Mouse (Mus musculus) midbrain, postnatal 0 days (tissue): ENCODE data around the gene Surf1. TPM values are rescaled to one million over a fixed set of nuclear protein-coding genes. Genes with fewer than 3 reads are reported as not detected.

Source experiments
- ATAC-seq: fragments of 200-750 bp; cut with Nextera tagmentation; 2 replicates; pipeline ENCODE4 v1.8.0; 2017; ENCODE audit warnings: moderate number of reproducible peaks, mild to moderate bottlenecking, moderate TSS enrichment, moderate library complexity; ENCODE audit not compliant: low FRiP score
- DNase-seq: peaks from one replicate; pipeline ENCODE4 v3.0.0-alpha.2; 2015; ENCODE audit warnings: low spot score
- H3K27ac ChIP-seq: fragments of 300-500 bp; sonication (generic); 2 replicates; pipeline ENCODE4 v1.5.1; 2014; ENCODE audit warnings: low read depth, mild to moderate bottlenecking, low read length, mixed read lengths
- H3K27me3 ChIP-seq: fragments of 300-500 bp; sonication (generic); 2 replicates; pipeline ENCODE4 v1.6.1; 2014; ENCODE audit warnings: low read length, control low read depth, mixed read lengths; ENCODE audit not compliant: insufficient read depth
- H3K36me3 ChIP-seq: fragments of 300-500 bp; sonication (generic); 2 replicates; pipeline ENCODE4 v1.6.1; 2014; ENCODE audit warnings: low read length, control low read depth, mixed read lengths; ENCODE audit not compliant: insufficient read depth
- H3K4me1 ChIP-seq: fragments of 300-500 bp; sonication (generic); 2 replicates; pipeline ENCODE4 v1.6.1; 2014; ENCODE audit warnings: mild to moderate bottlenecking, control low read depth, antibody characterized with exemption, low read length, mixed read lengths; ENCODE audit not compliant: insufficient read depth
- H3K4me2 ChIP-seq: fragments of 300-500 bp; sonication (generic); 2 replicates; pipeline ENCODE4 v1.6.1; 2014; ENCODE audit warnings: low read depth, mild to moderate bottlenecking, low read length, mixed read lengths; ENCODE audit not compliant: poor library complexity, severe bottlenecking
- H3K4me3 ChIP-seq: fragments of 300-500 bp; sonication (generic); 2 replicates; pipeline ENCODE4 v1.5.1; 2014; ENCODE audit warnings: low read depth, mild to moderate bottlenecking, low read length, moderate library complexity
- H3K9ac ChIP-seq: fragments of 300-500 bp; sonication (generic); replicated peaks from 2 replicates; pipeline ENCODE4 v1.6.1; 2014; ENCODE audit warnings: mild to moderate bottlenecking, low read length, moderate library complexity, mixed read lengths; ENCODE audit not compliant: poor library complexity, severe bottlenecking
- H3K9me3 ChIP-seq: fragments of 300-500 bp; sonication (generic); 2 replicates; pipeline ENCODE4 v1.6.1; 2016; ENCODE audit warnings: low read length, control low read depth
- CTCF ChIP-seq: IDR thresholded peaks from 2 replicates; pipeline ENCODE4 v1.5.1; 2016; ENCODE audit warnings: antibody characterized with exemption, mild to moderate bottlenecking
- WGBS: fragments of 180-500 bp; shearing (Covaris S2); extraction: QIAGEN DNeasy Blood & Tissue Kit; methylation state at CpG from one replicate; pipeline ENCODE4 v1.1.7; 2014; 5-methylcytosine and 5-hydroxymethylcytosine counted together
- polyA plus RNA-seq: library from polyadenylated mRNA; unstranded; fragments of >200 nt; fragmentation: Nextera tagmentation; extraction: Ambion mirVana; gene quantifications from 2 replicates; pipeline ENCODE4 v1.2.1, GENCODE M21; 2015
- total RNA-seq: library from RNA; depleted of rRNA; stranded (reverse); fragments of >200 nt; gene quantifications from 2 replicates; pipeline ENCODE4 v1.2.3, GENCODE M21; 2014

Surf1 gene
- total and polyA plus RNA-seq, 2 experiments from 2014 or later = 59.7 to 112 TPM

DNA sequence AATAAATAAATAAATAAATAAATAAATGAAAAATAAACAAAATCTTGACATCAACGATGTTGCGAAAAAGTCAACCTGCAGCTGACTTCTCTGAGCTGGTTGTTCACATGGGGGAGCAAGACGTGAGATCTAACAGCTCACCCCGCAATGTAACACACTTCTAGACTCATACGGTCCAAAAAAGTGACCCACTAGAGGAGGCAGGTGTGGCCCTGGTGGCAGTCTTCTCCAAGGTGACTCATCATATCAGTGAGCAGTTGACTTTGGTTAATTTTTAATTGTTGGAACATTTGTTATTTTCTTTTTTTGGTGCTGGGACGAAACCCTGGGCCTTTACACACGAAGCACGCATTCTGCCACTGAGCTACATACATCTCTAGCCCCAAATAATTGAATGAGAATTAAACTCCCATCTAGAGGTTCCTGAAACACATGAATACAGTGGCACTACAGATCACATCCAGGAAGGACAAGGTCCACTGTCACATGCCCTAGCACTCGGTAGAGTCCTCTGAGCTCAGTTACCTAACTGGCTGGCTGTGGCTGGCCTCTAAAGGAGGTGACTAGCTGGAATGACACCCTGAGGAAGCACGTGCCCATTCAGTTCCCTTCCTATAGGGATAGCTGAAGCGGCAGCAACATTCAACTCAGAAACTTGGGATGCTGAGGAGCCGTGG lies 40.6 kb upstream of the Surf1 start:
- H3K9me3 ChIP-seq = no peaks in the 10 kb centered on the region
- DNase-seq (no peak), ATAC-seq (no peak)
- H3K9ac ChIP-seq = no peak overlapping the region
- H3K27me3 ChIP-seq = no peaks in the 10 kb centered on the region
- TF ChIP-seq CTCF = no peak
- H3K36me3 ChIP-seq = peaks cover 62% of the 10 kb centered on the region
- peaks cover 6% of the 10 kb centered on the region for H3K4me1 ChIP-seq
- no peak overlapping the region for H3K4me3 ChIP-seq
- no peak overlapping the region for H3K27ac ChIP-seq
- H3K4me2 ChIP-seq = no peak overlapping the region
- WGBS = 94% methylated on average over 12 of the region's 12 CpGs

GRCm38 (mm10) chr2:26954735-26955395 lies 38.5 kb upstream of the Surf1 start:
- Histone ChIP-seq H3K36me3 (peaks cover 65% of the 10 kb centered on the region), H3K27ac (no peak overlapping the region), H3K9ac (no peak overlapping the region), H3K4me3 (no peak overlapping the region), H3K4me1 (no peaks in the 10 kb centered on the region), H3K9me3 (no peaks in the 10 kb centered on the region), H3K27me3 (no peaks in the 10 kb centered on the region), H3K4me2 (no peak overlapping the region)
- ATAC-seq = no peak
- 93% methylated on average over 2 of the region's 2 CpGs for WGBS
- no peak for TF ChIP-seq CTCF
- no peak for DNase-seq

GRCm38 (mm10) chr2:26952866-26953265 lies 36.5 kb upstream of the Surf1 start:
- no peaks in the 10 kb centered on the region for H3K27me3 ChIP-seq
- no peak for TF ChIP-seq CTCF
- WGBS = 94% methylated on average over 8 of the region's 8 CpGs
- no peak overlapping the region for H3K4me3 ChIP-seq
- H3K4me1 ChIP-seq = no peaks in the 10 kb centered on the region
- no peaks in the 10 kb centered on the region for H3K9me3 ChIP-seq
- no peak overlapping the region for H3K27ac ChIP-seq
- H3K9ac ChIP-seq = no peak overlapping the region
- H3K4me2 ChIP-seq = no peak overlapping the region
- no peak for ATAC-seq
- DNase-seq = no peak
- H3K36me3 ChIP-seq = peaks cover 58% of the 10 kb centered on the region

DNA sequence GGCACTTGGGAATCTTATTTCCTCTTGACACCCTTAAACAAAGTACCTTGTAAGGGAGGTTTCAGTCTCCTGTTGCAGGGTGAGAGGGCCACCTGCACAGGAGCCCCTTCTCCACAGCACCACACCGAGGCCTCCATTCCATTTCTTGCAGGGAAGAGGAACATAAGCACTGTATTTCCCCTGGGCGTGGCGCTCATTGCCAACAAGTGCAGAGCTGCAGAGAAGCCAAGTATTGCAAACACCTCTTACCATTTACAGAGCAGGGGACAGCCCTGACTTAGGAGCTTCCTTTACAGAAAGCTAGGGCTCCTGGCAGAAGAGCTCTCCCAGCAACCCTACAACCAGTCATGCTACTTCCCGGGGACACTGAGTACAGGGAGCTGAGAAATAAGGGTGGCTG lies 35.9 kb upstream of the Surf1 start:
- Histone ChIP-seq H3K4me1 (no peaks in the 10 kb centered on the region), H3K9ac (no peak overlapping the region), H3K27ac (no peak overlapping the region), H3K36me3 (peaks cover 57% of the 10 kb centered on the region), H3K9me3 (no peaks in the 10 kb centered on the region), H3K4me3 (no peak overlapping the region), H3K27me3 (no peaks in the 10 kb centered on the region), H3K4me2 (no peak overlapping the region)
- 91% methylated on average over 4 of the region's 4 CpGs for WGBS
- no peak for TF ChIP-seq CTCF
- ATAC-seq (no peak), DNase-seq (no peak)

DNA sequence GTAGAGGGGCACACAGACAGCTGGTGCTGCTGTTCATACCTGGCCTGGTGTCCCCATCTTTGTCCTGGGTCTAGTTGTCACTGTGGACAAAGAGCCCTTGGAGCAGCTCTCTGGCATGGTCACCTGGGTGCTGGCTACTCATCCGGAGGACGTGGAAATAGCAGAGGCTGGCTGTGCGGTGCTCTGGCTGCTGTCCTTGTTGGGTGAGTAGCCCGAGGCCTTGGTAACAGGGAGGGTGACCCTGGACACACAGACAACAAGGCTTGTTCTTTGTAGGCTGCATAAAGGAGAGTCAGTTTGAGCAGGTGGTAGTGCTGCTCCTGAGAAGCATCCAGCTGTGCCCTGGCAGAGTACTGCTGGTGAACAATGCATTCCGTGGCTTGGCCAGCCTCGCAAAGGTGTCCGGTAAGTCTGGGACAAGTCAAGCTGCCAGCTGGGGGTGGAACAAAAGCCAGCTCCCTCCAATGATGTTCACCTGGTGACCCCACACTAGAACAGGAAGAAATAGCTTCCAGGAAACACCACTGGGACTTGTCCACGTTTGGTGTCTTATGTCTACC lies 35.1 kb upstream of the Surf1 start:
- no peak overlapping the region for H3K4me2 ChIP-seq
- ATAC-seq (no peak), DNase-seq (no peak)
- 88% methylated on average over 8 of the region's 8 CpGs for WGBS
- no peak overlapping the region for H3K4me3 ChIP-seq
- peaks cover 52% of the 10 kb centered on the region for H3K36me3 ChIP-seq
- H3K4me1 ChIP-seq = no peaks in the 10 kb centered on the region
- H3K27ac ChIP-seq = no peak overlapping the region
- no peak overlapping the region for H3K9ac ChIP-seq
- no peaks in the 10 kb centered on the region for H3K9me3 ChIP-seq
- no peak for TF ChIP-seq CTCF
- no peaks in the 10 kb centered on the region for H3K27me3 ChIP-seq

GRCm38 (mm10) chr2:26950411-26950810 lies 34.1 kb upstream of the Surf1 start:
- DNase-seq = no peak
- Histone ChIP-seq H3K9ac (no peak overlapping the region), H3K4me2 (no peak overlapping the region), H3K4me3 (no peak overlapping the region), H3K36me3 (peaks cover 44% of the 10 kb centered on the region), H3K27me3 (no peaks in the 10 kb centered on the region), H3K27ac (no peak overlapping the region), H3K9me3 (no peaks in the 10 kb centered on the region), H3K4me1 (no peaks in the 10 kb centered on the region)
- 84% methylated on average over 2 of the region's 2 CpGs for WGBS
- TF ChIP-seq CTCF = no peak
- ATAC-seq = no peak
